Mouse (Mus musculus) large intestine, adult 2 months (tissue): ENCODE data around the gene Pdcl3. TPM values are rescaled to one million over a fixed set of nuclear protein-coding genes. Genes with fewer than 3 reads are reported as not detected.
"Not testable (repeated sequence)": the region's sequence is repeated elsewhere in the genome, so short reads cannot be mapped to it uniquely, and the experiment has no call there.

ENCODE experiments used
- DNase-seq: peaks from one replicate; pipeline ENCODE4 v3.0.0-alpha.2; 2012; ENCODE audit warnings: low read depth, low spot score
- WGBS: fragments of 180-500 bp; shearing (Covaris S2); methylation state at CpG from one replicate; pipeline ENCODE4 v1.1.7; 2018; 5-methylcytosine and 5-hydroxymethylcytosine counted together
- polyA plus RNA-seq: library from polyadenylated mRNA; depleted of rRNA; stranded (reverse); fragments of >200 nt; gene quantifications from 2 replicates; pipeline ENCODE4 v1.2.3, GENCODE M21; 2012; rRNA removed

Pdcl3 gene
- polyA plus RNA-seq, 1 experiment = 42.8 TPM

DNA sequence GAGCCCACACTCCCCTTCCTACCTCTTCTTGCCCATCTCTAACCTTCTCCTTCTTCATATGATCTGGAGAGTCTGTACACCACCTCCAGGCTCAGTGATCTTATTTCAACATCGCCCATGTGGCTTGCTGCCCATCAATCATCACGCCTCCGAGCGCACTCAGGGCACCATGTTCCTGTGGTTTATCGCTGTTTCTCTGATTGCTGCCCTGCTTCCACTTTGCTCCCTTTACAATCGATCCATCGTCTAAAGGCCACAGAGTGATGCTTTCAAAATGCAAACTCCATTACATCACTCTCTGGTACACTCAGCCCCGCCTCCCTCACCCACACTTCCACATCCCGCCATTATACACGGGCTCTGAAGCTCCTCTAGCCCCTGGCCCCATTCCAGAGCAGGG is 30.1 kb downstream of the Pdcl3 start:
- DNase-seq = no peak
- 77% methylated on average over 10 of the region's 10 CpGs for WGBS

DNA sequence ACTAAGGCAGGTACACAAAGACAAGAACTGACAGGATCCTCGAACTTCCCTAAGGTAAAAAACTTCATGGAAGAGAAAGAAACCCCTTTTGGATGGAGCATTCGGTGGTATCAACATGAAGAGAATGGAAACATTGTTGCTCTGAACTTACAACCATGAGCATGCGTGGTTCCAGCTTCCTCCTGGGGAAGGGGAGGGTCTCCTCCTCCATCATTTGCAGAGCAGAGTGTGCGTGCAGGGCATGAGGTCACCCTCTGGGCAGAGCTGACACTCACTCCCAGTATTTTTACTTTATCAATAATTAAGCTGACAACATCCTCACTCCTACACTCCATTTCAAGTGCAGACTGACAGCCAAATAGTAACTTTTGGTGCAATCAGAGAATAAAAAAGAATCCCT is 32.5 kb downstream of the Pdcl3 start:
- WGBS = 67% methylated on average over 4 of the region's 4 CpGs
- DNase-seq = no peak

DNA sequence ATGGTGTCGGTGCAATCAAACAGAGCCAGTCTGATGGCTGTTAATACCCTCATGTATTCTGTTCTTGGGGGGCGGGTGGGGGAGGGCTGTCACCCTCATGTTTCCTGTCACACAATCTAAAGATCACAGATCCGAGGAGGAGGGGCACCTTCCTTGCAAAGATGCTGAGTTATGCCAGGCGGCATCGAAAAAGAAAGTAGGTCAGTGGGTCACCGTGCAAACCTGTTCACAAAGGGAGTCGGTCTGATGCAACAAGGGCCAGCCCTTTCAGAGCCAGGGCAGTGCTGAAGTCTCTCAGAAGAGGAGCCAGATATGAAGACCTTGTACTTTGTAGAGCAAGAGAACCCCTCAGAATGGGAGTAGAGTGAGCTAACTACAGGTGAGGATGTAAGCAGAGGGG is 39.7 kb downstream of the Pdcl3 start:
- no peak for DNase-seq
- WGBS = 20% methylated on average over 7 of the region's 7 CpGs

DNA sequence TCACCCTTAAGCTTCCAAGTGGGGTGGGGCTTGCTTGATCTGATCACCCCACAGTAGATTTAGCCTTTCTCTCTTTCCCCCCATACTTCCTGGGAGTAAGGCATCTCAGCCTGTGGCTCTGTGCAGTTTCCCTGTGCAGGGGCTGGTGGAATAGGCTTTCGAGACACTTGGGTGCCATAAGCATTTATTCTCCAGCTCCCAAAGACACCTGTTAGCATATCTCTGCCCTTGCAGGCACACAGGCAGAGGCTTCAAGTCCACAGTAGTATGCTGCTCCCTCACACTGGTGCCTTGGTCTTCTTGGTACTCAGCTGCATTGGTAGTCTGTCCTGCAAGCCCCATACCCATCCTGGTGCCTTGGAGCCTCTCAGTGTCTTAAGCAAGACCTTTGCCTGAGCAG is 40.4 kb downstream of the Pdcl3 start:
- no peak for DNase-seq
- 70% methylated on average over 1 of the region's 1 CpGs for WGBS

- WGBS = 56% methylated on average over 7 of the region's 7 CpGs
- DNase-seq = no peak
These were observed 43.8 kb downstream of the Pdcl3 start for GRCm38 (mm10) chr1:39029176-39029575.

- 16% methylated on average over 7 of the region's 7 CpGs for WGBS
- DNase-seq = no peak
These were observed 44.7 kb downstream of the Pdcl3 start for GRCm38 (mm10) chr1:39030108-39030507.

- no peak for DNase-seq
- WGBS = 89% methylated on average over 9 of the region's 9 CpGs
These were observed 50.4 kb downstream of the Pdcl3 start for GRCm38 (mm10) chr1:39035817-39036216.

- WGBS = 27% methylated on average over 2 of the region's 2 CpGs
- no peak for DNase-seq
These were observed 56.8 kb downstream of the Pdcl3 start for GRCm38 (mm10) chr1:39042188-39042587.

DNA sequence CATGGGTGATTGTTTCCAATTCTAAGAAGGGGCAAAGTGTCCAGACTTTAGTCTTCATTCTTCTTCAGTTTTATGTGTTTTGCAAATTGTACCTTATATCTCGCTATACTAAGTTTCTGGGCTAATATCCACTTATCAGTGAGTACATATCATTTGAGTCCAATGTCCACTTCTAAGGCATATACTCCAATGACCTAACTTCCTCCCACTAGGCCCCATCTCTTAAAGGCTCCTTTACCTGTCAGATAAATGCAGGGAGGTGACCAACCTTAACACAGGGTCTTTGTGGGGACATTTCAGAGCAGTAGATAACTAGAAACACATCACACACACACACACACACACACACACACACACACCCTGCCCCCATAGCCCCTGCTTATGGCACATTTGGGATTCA is 59.0 kb downstream of the Pdcl3 start:
- 38% methylated on average over 1 of the region's 1 CpGs for WGBS

DNA sequence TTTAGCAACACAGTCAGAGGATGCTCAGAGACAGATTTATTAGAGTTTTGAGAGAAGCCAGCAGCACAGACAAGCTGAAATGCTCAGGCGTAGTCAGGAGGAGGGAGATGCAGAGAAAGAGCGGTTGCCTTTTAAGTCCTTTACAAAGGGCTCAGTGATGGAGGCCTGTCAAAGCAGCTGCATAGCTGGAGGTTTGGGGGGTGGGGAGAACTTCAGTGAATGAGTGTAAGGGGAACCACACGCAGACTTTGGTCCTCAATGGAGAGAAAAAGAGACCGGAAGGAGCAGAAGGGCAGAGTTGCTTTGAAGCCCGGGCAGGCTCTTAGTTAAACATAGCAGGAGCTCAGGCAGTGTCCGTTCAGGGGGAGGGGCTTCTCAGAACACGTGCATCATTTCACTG is 61.3 kb downstream of the Pdcl3 start:
- DNase-seq = no peak
- 31% methylated on average over 7 of the region's 7 CpGs for WGBS

More for the DNA sequence above, 59.0 kb downstream of the Pdcl3 start:
- DNase-seq = not testable (repeated sequence)

Other genes starting within 250 kb of the Pdcl3 start
- gene Lonrf2, start 148.9 kb upstream of the Pdcl3 start, polyA plus RNA-seq = 0.25 and 0.27 TPM in 2 replicates
- 0.69 and 1.1 TPM in 2 replicates for gene Chst10, start 87.4 kb upstream of the Pdcl3 start, polyA plus RNA-seq
- not detected in 2 replicates for gene Nms, start 46.5 kb upstream of the Pdcl3 start, polyA plus RNA-seq
- 13.6 and 33.7 TPM in 2 replicates for gene Npas2, start 208.1 kb downstream of the Pdcl3 start, polyA plus RNA-seq